In the genomic region with DNA sequence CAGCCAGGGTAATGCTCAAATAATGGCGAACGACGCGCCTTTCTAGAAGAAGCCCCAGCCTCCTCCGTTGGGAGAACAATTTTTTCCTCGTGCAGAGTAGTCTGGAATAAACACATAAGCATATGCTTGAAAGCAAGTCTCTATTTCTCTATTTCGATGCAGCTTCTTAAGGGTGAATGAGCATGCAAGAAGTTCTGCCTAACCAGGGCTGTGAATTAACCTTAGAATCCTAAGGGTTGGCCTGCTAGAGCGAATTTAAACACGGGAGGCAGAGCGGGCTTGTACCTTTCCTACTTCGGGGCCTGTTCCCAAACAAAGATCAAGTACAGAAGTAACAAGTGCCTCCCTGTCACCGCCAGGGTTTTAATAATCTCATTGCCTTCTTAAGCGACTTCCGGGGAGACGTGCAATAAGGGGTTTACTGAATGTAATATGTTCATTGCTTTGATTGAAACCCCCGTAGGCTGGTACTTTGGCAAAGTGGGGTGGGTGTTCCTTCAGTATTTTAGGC, we compare ENCODE assay signal across 7 mouse cellular contexts. TPM values are rescaled to one million over a fixed set of nuclear protein-coding genes. Genes with fewer than 3 reads are reported as not detected.
DNase-seq lines count a peak whose midpoint lies in the region; ATAC-seq and TF ChIP-seq lines count a peak whose summit lies in the region.

No protein-coding gene starts in this region.

- H3K27ac ChIP-seq in midbrain, embryonic 11.5 days (ENCODE audit: low read depth, low read length), result no peak overlapping the region
- H3K27ac ChIP-seq in midbrain, embryonic 15.5 days, result no peak overlapping the region
- peak overlapping the region; percentile 93 for H3K27ac ChIP-seq in heart, embryonic 15.5 days
- H3K27ac ChIP-seq in stomach, postnatal 0 days (replicated peaks), result peak overlapping the region; percentile 96

- ATAC-seq in midbrain, embryonic 11.5 days (ENCODE audit: low FRiP score), result no peak
- ATAC-seq in midbrain, embryonic 15.5 days (replicated peaks), result no peak
- no peak for ATAC-seq in heart, embryonic 15.5 days (replicated peaks; ENCODE audit: insufficient number of reproducible peaks, insufficient read depth, low FRiP score, low read depth)
- no peak for ATAC-seq in stomach, postnatal 0 days (ENCODE audit: low FRiP score, low TSS enrichment)
- no peak for ATAC-seq in megakaryocyte, adult 5-6 weeks (ENCODE audit: poor library complexity, severe bottlenecking)

- peak overlapping the region; percentile 26 for H3K9ac ChIP-seq in midbrain, embryonic 11.5 days (ENCODE audit: low read length)
- no peak overlapping the region for H3K9ac ChIP-seq in midbrain, embryonic 15.5 days
- no peak overlapping the region for H3K9ac ChIP-seq in heart, embryonic 15.5 days
- H3K9ac ChIP-seq in stomach, postnatal 0 days (ENCODE audit: low read length), result peak overlapping the region; percentile 39; the same call in 1 of the 2 replicates

- TF ChIP-seq CTCF in stomach, postnatal 0 days (IDR thresholded peaks at IDR 0.05; ENCODE audit: low read depth), result peak; percentile 33

- peaks cover 38% of the 10 kb centered on the region for H3K4me1 ChIP-seq in midbrain, embryonic 11.5 days (ENCODE audit: control insufficient read depth, insufficient read depth, low read length)
- peaks cover 39% of the 10 kb centered on the region for H3K4me1 ChIP-seq in midbrain, embryonic 15.5 days
- peaks cover 35% of the 10 kb centered on the region for H3K4me1 ChIP-seq in heart, embryonic 15.5 days (replicated peaks)
- H3K4me1 ChIP-seq in stomach, postnatal 0 days (replicated peaks; ENCODE audit: control insufficient read depth, insufficient read depth), result no peaks in the 10 kb centered on the region

- peak overlapping the region; percentile 82 for H3K4me2 ChIP-seq in midbrain, embryonic 11.5 days
- no peak overlapping the region for H3K4me2 ChIP-seq in midbrain, embryonic 15.5 days
- H3K4me2 ChIP-seq in heart, embryonic 15.5 days, result peak overlapping the region; percentile 97; the same call in 1 of the 2 replicates
- peak overlapping the region; percentile 80 for H3K4me2 ChIP-seq in stomach, postnatal 0 days (replicated peaks; ENCODE audit: low read depth)

- TF ChIP-seq EP300 in stomach, postnatal 0 days (optimal IDR thresholded peaks at IDR 0.05), result no peak

- no peaks in the 10 kb centered on the region for H3K9me3 ChIP-seq in midbrain, embryonic 11.5 days (ENCODE audit: control insufficient read depth, low read length)
- no peaks in the 10 kb centered on the region for H3K9me3 ChIP-seq in midbrain, embryonic 15.5 days
- no peaks in the 10 kb centered on the region for H3K9me3 ChIP-seq in heart, embryonic 15.5 days (replicated peaks)
- H3K9me3 ChIP-seq in stomach, postnatal 0 days (ENCODE audit: control insufficient read depth, low read length), result no peaks in the 10 kb centered on the region

- DNase-seq in midbrain, embryonic 11.5 days (ENCODE audit: low spot score, missing footprints), result peak; percentile 97
- DNase-seq in lung, adult 18-20 months, result peak; percentile 36 to 52
- DNase-seq in stomach, postnatal 0 days (ENCODE audit: low spot score), result peak; percentile 43
- no peak for DNase-seq in spleen, adult 12 weeks (ENCODE audit: low spot score)

- H3K36me3 ChIP-seq in midbrain, embryonic 11.5 days (ENCODE audit: control insufficient read depth, insufficient read depth, low read length), result no peaks in the 10 kb centered on the region
- no peaks in the 10 kb centered on the region for H3K36me3 ChIP-seq in midbrain, embryonic 15.5 days (replicated peaks)
- H3K36me3 ChIP-seq in heart, embryonic 15.5 days, result no peaks in the 10 kb centered on the region
- no peaks in the 10 kb centered on the region for H3K36me3 ChIP-seq in stomach, postnatal 0 days (ENCODE audit: control insufficient read depth, insufficient read depth, low read length)

- 5% methylated on average over 16 of the region's 16 CpGs for WGBS in midbrain, embryonic 11.5 days
- 22% methylated on average over 16 of the region's 16 CpGs for WGBS in midbrain, embryonic 15.5 days
- 41% methylated on average over 16 of the region's 16 CpGs for WGBS in heart, embryonic 15.5 days
- WGBS in stomach, postnatal 0 days, result 41% methylated on average over 16 of the region's 16 CpGs

- peak overlapping the region; percentile 4; the same call in 1 of the 2 replicates for H3K4me3 ChIP-seq in midbrain, embryonic 11.5 days (ENCODE audit: low read depth, low read length)
- no peak overlapping the region for H3K4me3 ChIP-seq in midbrain, embryonic 15.5 days
- 0 out of 2 replicates have a peak overlapping the region, but pooled peaks have one; percentile 10 for H3K4me3 ChIP-seq in heart, embryonic 15.5 days
- H3K4me3 ChIP-seq in stomach, postnatal 0 days (ENCODE audit: low read depth, low read length), result peak overlapping the region; percentile 70; the same call in 1 of the 2 replicates

- peaks cover 16% of the 10 kb centered on the region for H3K27me3 ChIP-seq in midbrain, embryonic 11.5 days (ENCODE audit: control insufficient read depth, insufficient read depth, low read length)
- peaks cover 37% of the 10 kb centered on the region for H3K27me3 ChIP-seq in midbrain, embryonic 15.5 days (replicated peaks)
- peaks cover 39% of the 10 kb centered on the region for H3K27me3 ChIP-seq in heart, embryonic 15.5 days
- H3K27me3 ChIP-seq in stomach, postnatal 0 days (ENCODE audit: control insufficient read depth, insufficient read depth, low read length), result no peaks in the 10 kb centered on the region

RNA-seq across cellular contexts. Expression of a gene that starts 42.0 kb away (rescaled TPM):
- polyA plus RNA-seq in midbrain, embryonic 11.5 days (2014; fragmentation: Nextera tagmentation; extraction: Ambion mirVana), result 32.7 and 37.1 TPM in 2 replicates
- polyA plus RNA-seq in midbrain, embryonic 15.5 days (2015; fragmentation: Nextera tagmentation; extraction: Ambion mirVana), result 4.4 and 5.2 TPM in 2 replicates
- polyA plus RNA-seq in heart, embryonic 15.5 days (2015; fragmentation: Nextera tagmentation; extraction: Ambion mirVana), result 17.3 and 24.1 TPM in 2 replicates
- polyA plus RNA-seq in stomach, postnatal 0 days (2015; fragmentation: Nextera tagmentation; extraction: Ambion mirVana), result 25.7 and 27.9 TPM in 2 replicates
- total RNA-seq in megakaryocyte, adult 5-6 weeks (2015), result 0.07 TPM in 1 of 2 replicates, not detected in the other
- total RNA-seq in megakaryocyte, adult 5-6 weeks (2017), result not detected in 2 replicates

Comparison
In these comparisons a context has a peak if more than half of its experiments do, and no peak if none do; other contexts are left out.
1. H3K9ac ChIP-seq: peak in midbrain, embryonic 11.5 days (single experiment) and stomach, postnatal 0 days (single experiment); none in midbrain, embryonic 15.5 days (single experiment) and heart, embryonic 15.5 days (single experiment).
2. H3K27ac ChIP-seq: peak in heart, embryonic 15.5 days (single experiment) and stomach, postnatal 0 days (single experiment); none in midbrain, embryonic 11.5 days (single experiment) and midbrain, embryonic 15.5 days (single experiment).